Mouse (Mus musculus): ENCODE results near the gene Dtnbp1.

- TF ChIP-seq POLR2A (IDR thresholded peaks at IDR 0.05; ENCODE audit: insufficient read length, low read depth): no peak
- no peak for TF ChIP-seq POLR2AphosphoS2 (IDR thresholded peaks at IDR 0.05; ENCODE audit: insufficient read length, low read depth)
- no peak for TF ChIP-seq USF1 (IDR thresholded peaks at IDR 0.05; ENCODE audit: low read depth)
Observed at GRCm38 (mm10) chr13:44886221-44886620, 115.7 kb downstream of the Dtnbp1 start.
